Mouse (Mus musculus) hindbrain, embryonic 11.5 days (tissue): Measurements from ENCODE around the gene Ccdc177. TPM values are rescaled to one million over a fixed set of nuclear protein-coding genes. Genes with fewer than 3 reads are reported as not detected.

Experiments
- ATAC-seq: fragments of 200-750 bp; cut with Nextera tagmentation; 2 replicates; pipeline ENCODE4 v1.8.0; 2017; ENCODE audit warnings: mild to moderate bottlenecking, moderate TSS enrichment, moderate library complexity; ENCODE audit not compliant: low FRiP score
- DNase-seq: peaks from one replicate; pipeline ENCODE4 v3.0.0-alpha.2; 2015; ENCODE audit warnings: low spot score
- H3K27ac ChIP-seq: fragments of 300-500 bp; sonication (generic); 2 replicates; pipeline ENCODE4 v1.5.1; 2014; ENCODE audit warnings: mild to moderate bottlenecking, low read depth, low read length
- H3K27me3 ChIP-seq: fragments of 300-500 bp; sonication (generic); 2 replicates; pipeline ENCODE4 v1.6.1; 2014; ENCODE audit warnings: mild to moderate bottlenecking, low read length, moderate library complexity, mixed read lengths; ENCODE audit not compliant: control insufficient read depth, insufficient read depth
- H3K36me3 ChIP-seq: fragments of 300-500 bp; sonication (generic); 2 replicates; pipeline ENCODE4 v1.6.1; 2014; ENCODE audit warnings: mild to moderate bottlenecking, low read length, moderate library complexity, mixed read lengths; ENCODE audit not compliant: control insufficient read depth, insufficient read depth
- H3K4me1 ChIP-seq: fragments of 300-500 bp; sonication (generic); replicated peaks from 2 replicates; pipeline ENCODE4 v1.6.1; 2014; ENCODE audit warnings: low read length, mixed read lengths; ENCODE audit not compliant: control insufficient read depth, insufficient read depth
- H3K4me2 ChIP-seq: fragments of 300-500 bp; sonication (generic); replicated peaks from 2 replicates; pipeline ENCODE4 v1.6.1; 2014; ENCODE audit warnings: mild to moderate bottlenecking, low read depth, low read length
- H3K4me3 ChIP-seq: fragments of 300-500 bp; sonication (generic); 2 replicates; pipeline ENCODE4 v1.5.1; 2014; ENCODE audit warnings: low read depth, low read length
- H3K9ac ChIP-seq: fragments of 300-500 bp; sonication (generic); 2 replicates; pipeline ENCODE4 v1.6.1; 2014; ENCODE audit warnings: low read depth, low read length
- H3K9me3 ChIP-seq: fragments of 300-500 bp; sonication (generic); 2 replicates; pipeline ENCODE4 v1.6.1; 2016; ENCODE audit warnings: low read length; ENCODE audit not compliant: control insufficient read depth
- WGBS: fragments of 180-500 bp; shearing (Covaris S2); extraction: QIAGEN DNeasy Blood & Tissue Kit; methylation state at CpG from one replicate; pipeline ENCODE4 v1.1.7; 2014; 5-methylcytosine and 5-hydroxymethylcytosine counted together
- polyA plus RNA-seq: library from polyadenylated mRNA; unstranded; fragments of >200 nt; fragmentation: Nextera tagmentation; extraction: Ambion mirVana; gene quantifications from 2 replicates; pipeline ENCODE4 v1.2.1, GENCODE M21; 2014

The Ccdc177 gene
- polyA plus RNA-seq, 1 experiment from 2014 or later, result 4.6 TPM

- DNase-seq (no peak), ATAC-seq (no peak)
- Histone ChIP-seq H3K4me3 (no peak overlapping the region), H3K9ac (no peak overlapping the region), H3K4me2 (no peak overlapping the region), H3K4me1 (no peaks in the 10 kb centered on the region), H3K36me3 (no peaks in the 10 kb centered on the region), H3K9me3 (no peaks in the 10 kb centered on the region), H3K27me3 (no peaks in the 10 kb centered on the region), H3K27ac (no peak overlapping the region)
- WGBS, result 70% methylated on average over 2 of the region's 2 CpGs
Measured at GRCm38 (mm10) chr12:80794935-80795785, 34.7 kb upstream of the Ccdc177 start.

- 85% methylated on average over 4 of the region's 4 CpGs for WGBS
- Histone ChIP-seq H3K9me3 (no peaks in the 10 kb centered on the region), H3K9ac (no peak overlapping the region), H3K4me3 (no peak overlapping the region), H3K36me3 (no peaks in the 10 kb centered on the region), H3K27ac (no peak overlapping the region), H3K27me3 (no peaks in the 10 kb centered on the region), H3K4me1 (no peaks in the 10 kb centered on the region), H3K4me2 (no peak overlapping the region)
- no peak for DNase-seq
- no peak for ATAC-seq
Measured at GRCm38 (mm10) chr12:80794522-80794921, 34.0 kb upstream of the Ccdc177 start.

- no peaks in the 10 kb centered on the region for H3K4me1 ChIP-seq
Measured at GRCm38 (mm10) chr12:80793535-80793934, 33.0 kb upstream of the Ccdc177 start.

GRCm38 (mm10) chr12:80792867-80793266 is 32.4 kb upstream of the Ccdc177 start:
- no peaks in the 10 kb centered on the region for H3K9me3 ChIP-seq
- DNase-seq, result no peak
- H3K4me2 ChIP-seq, result no peak overlapping the region

More at GRCm38 (mm10) chr12:80793535-80793934, 33.0 kb upstream of the Ccdc177 start:
- no peak overlapping the region for H3K4me2 ChIP-seq
- H3K4me3 ChIP-seq, result no peak overlapping the region
- DNase-seq (no peak), ATAC-seq (no peak)
- H3K36me3 ChIP-seq, result no peaks in the 10 kb centered on the region
- H3K27ac ChIP-seq, result no peak overlapping the region
- WGBS, result 82% methylated on average over 1 of the region's 1 CpGs
- H3K27me3 ChIP-seq, result no peaks in the 10 kb centered on the region
- H3K9ac ChIP-seq, result no peak overlapping the region
- H3K9me3 ChIP-seq, result no peaks in the 10 kb centered on the region

GRCm38 (mm10) chr12:80791571-80792444 is 31.3 kb upstream of the Ccdc177 start:
- DNase-seq (no peak), ATAC-seq (no peak)
- H3K36me3 ChIP-seq, result no peaks in the 10 kb centered on the region
- H3K4me1 ChIP-seq, result no peaks in the 10 kb centered on the region
- no peak overlapping the region for H3K27ac ChIP-seq
- H3K27me3 ChIP-seq, result no peaks in the 10 kb centered on the region
- H3K9me3 ChIP-seq, result no peaks in the 10 kb centered on the region
- WGBS, result 43% methylated on average over 6 of the region's 6 CpGs
- H3K4me2 ChIP-seq, result peak overlapping the region; percentile 70
- H3K9ac ChIP-seq, result peak overlapping the region; percentile 89
- peak overlapping the region; percentile 98 for H3K4me3 ChIP-seq

More at GRCm38 (mm10) chr12:80792867-80793266, 32.4 kb upstream of the Ccdc177 start:
- H3K27ac ChIP-seq, result no peak overlapping the region
- WGBS, result 80% methylated on average over 5 of the region's 5 CpGs
- ATAC-seq, result no peak
- no peaks in the 10 kb centered on the region for H3K4me1 ChIP-seq
- H3K4me3 ChIP-seq, result no peak overlapping the region
- no peak overlapping the region for H3K9ac ChIP-seq
- H3K27me3 ChIP-seq, result no peaks in the 10 kb centered on the region
- no peaks in the 10 kb centered on the region for H3K36me3 ChIP-seq

- Histone ChIP-seq H3K36me3 (no peaks in the 10 kb centered on the region), H3K4me3 (peak overlapping the region; percentile 98), H3K9ac (peak overlapping the region; percentile 89), H3K27me3 (no peaks in the 10 kb centered on the region), H3K9me3 (no peaks in the 10 kb centered on the region), H3K4me2 (peak overlapping the region; percentile 70), H3K4me1 (no peaks in the 10 kb centered on the region), H3K27ac (peak overlapping the region; percentile 96)
- peak; percentile 82 for ATAC-seq
- under 1% methylated on average over 56 of the region's 80 CpGs for WGBS
- DNase-seq, result no peak
Measured at GRCm38 (mm10) chr12:80790700-80791570, 30.4 kb upstream of the Ccdc177 start.

GRCm38 (mm10) chr12:80789849-80790694 is 29.6 kb upstream of the Ccdc177 start, which contains the start of gene Susd6:
Gene Susd6, plus strand, starts transcription at chr12:80790510.
- Histone ChIP-seq H3K4me1 (no peaks in the 10 kb centered on the region), H3K9me3 (no peaks in the 10 kb centered on the region), H3K4me2 (peak within 1 kb of the TSS; percentile 70), H3K36me3 (no peaks in the 10 kb centered on the region), H3K27me3 (no peaks in the 10 kb centered on the region), H3K9ac (peak within 1 kb of the TSS; percentile 89), H3K27ac (peak within 1 kb of the TSS; percentile 96), H3K4me3 (peak within 1 kb of the TSS; percentile 98)
- WGBS, result 4% methylated on average over 44 of the region's 56 CpGs
- DNase-seq (peak; percentile 100), ATAC-seq (peak; percentile 98)
